ENCODE assay signal across 8 mouse cellular contexts in genomic region chr9:65188599-65188998, GRCm38 (mm10). TPM values are rescaled to one million over a fixed set of nuclear protein-coding genes. Genes with fewer than 3 reads are reported as not detected.
DNase-seq lines count a peak whose midpoint lies in the region; ATAC-seq and TF ChIP-seq lines count a peak whose summit lies in the region.

No protein-coding gene starts in this region.

- DNase-seq in A20 (ENCODE audit: low read depth, low spot score): peak; percentile 83
- peak; percentile 89 for DNase-seq in adrenal gland, postnatal 10 days
- DNase-seq in embryo, embryonic 11.5 days (ENCODE audit: low read depth, low spot score): peak; percentile 89
- DNase-seq in kidney, postnatal 10 days: peak; percentile 91
- peak; percentile 82 for DNase-seq in liver, adult 2 months (ENCODE audit: extremely low read depth, low read depth, low spot score)
- DNase-seq in natural killer cell, adult 2 months (ENCODE audit: low spot score in 2 of 2): peak; percentile 70 to 80
- peak; percentile 70 to 87 for DNase-seq in spleen, postnatal 4 days (ENCODE audit: low spot score in 2 of 2)

- 10% methylated on average over 3 of the region's 3 CpGs for WGBS in liver, adult 2 months

- no peaks in the 10 kb centered on the region for H3K27me3 ChIP-seq in liver, adult 2 months (ENCODE audit: control insufficient read depth, insufficient read depth, low read length)

- no peaks in the 10 kb centered on the region for H3K36me3 ChIP-seq in liver, adult 2 months (ENCODE audit: control insufficient read depth, insufficient read depth, low read length)

- ATAC-seq in granulocyte monocyte progenitor cell, adult 5-6 weeks (replicated peaks; ENCODE audit: poor library complexity, severe bottlenecking): peak; percentile 89

- TF ChIP-seq POLR2A in liver, adult 2 months (IDR thresholded peaks at IDR 0.05; ENCODE audit: extremely low read depth, insufficient read depth, low read length): no peak

- peak; percentile 87 for TF ChIP-seq CTCF in liver, adult 2 months (IDR thresholded peaks at IDR 0.05; ENCODE audit: low read depth, low read length)

- no peaks in the 10 kb centered on the region for H3K79me2 ChIP-seq in liver, adult 2 months (ENCODE audit: control insufficient read depth, insufficient read depth, low read length)

- H3K4me3 ChIP-seq in liver, adult 2 months (ENCODE audit: insufficient read depth, low read depth, low read length): no peak overlapping the region

- no peak overlapping the region for H3K9ac ChIP-seq in liver, adult 2 months (ENCODE audit: low read depth, low read length)

- no peak overlapping the region for H3K27ac ChIP-seq in liver, adult 2 months (replicated peaks; ENCODE audit: insufficient read depth, low read depth, low read length)

- peaks cover 13% of the 10 kb centered on the region for H3K4me1 ChIP-seq in liver, adult 2 months (ENCODE audit: control insufficient read depth, insufficient read depth, low read length)

RNA-seq across cellular contexts. Expression of gene Parp16, which starts 6.6 kb away (rescaled TPM):
- total RNA-seq in adrenal gland, postnatal 10 days (2021): 10 to 100 TPM; 12.9 to 19.6 TPM
- total RNA-seq in granulocyte monocyte progenitor cell, adult 5-6 weeks (2014; fragmentation: Nextera tagmentation): 2.1 and 8.0 TPM in 2 replicates
- total RNA-seq in granulocyte monocyte progenitor cell, adult 5-6 weeks (2017): 1.4 and 2.2 TPM in 2 replicates
- total RNA-seq in liver, adult 2 months (2014; rRNA removed): 11.3 and 12.6 TPM in 2 replicates
- polyA plus RNA-seq in liver, adult 2 months (2012; rRNA removed): 11.4 and 13.6 TPM in 2 replicates

RNA-seq across cellular contexts. Expression of gene Igdcc3, which starts 47.6 kb away (rescaled TPM):
- 1 to 10 TPM; 1.2 to 1.7 TPM for total RNA-seq in adrenal gland, postnatal 10 days (2021)
- not detected in 2 replicates for total RNA-seq in granulocyte monocyte progenitor cell, adult 5-6 weeks (2014; fragmentation: Nextera tagmentation)
- total RNA-seq in granulocyte monocyte progenitor cell, adult 5-6 weeks (2017): not detected in 2 replicates
- not detected in 2 replicates for total RNA-seq in liver, adult 2 months (2014; rRNA removed)
- polyA plus RNA-seq in liver, adult 2 months (2012; rRNA removed): not detected in 2 replicates
